Mouse (Mus musculus) left cerebral cortex, postnatal 14 days (tissue): Measurements from ENCODE around the gene Abcg4. TPM values are rescaled to one million over a fixed set of nuclear protein-coding genes. Genes with fewer than 3 reads are reported as not detected.
"Not testable (repeated sequence)": the region's sequence is repeated elsewhere in the genome, so short reads cannot be mapped to it uniquely, and the experiment has no call there.

Experiments
- DNase-seq, 2 experiments: peaks; one replicate each; pipeline ENCODE4 v3.0.0; 2021 to 2022; ENCODE audit warnings: low spot score in 2 of 2, mixed read lengths in 1 of 2
- intact Hi-C: fragments of 180-260 bp; cut with DNase I; formaldehyde crosslinking; loops from one replicate; pipeline ENCODE4 v1.15.1; 2025
- long read RNA-seq, 2 experiments: library from polyadenylated mRNA; stranded (forward); transcript quantifications; one replicate each; pipeline ENCODE4 v2.0.0; 2021
- total RNA-seq, 2 experiments: library from RNA; stranded (reverse); gene quantifications; 2 replicates each; pipeline ENCODE4 v1.2.3; 2021

The Abcg4 gene
- 10 to 100 TPM; 62.2 to 67.9 TPM for total RNA-seq
- long read RNA-seq, experiment 1, transcript Abcg4-201 (14 exons, 3,476 nt): minor isoform, 6 of 57 reads
- long read RNA-seq, experiment 1, transcript Abcg4-208 (15 exons, 3,999 nt): major isoform, 25 of 57 reads
- long read RNA-seq, experiment 1, partial matches to known transcripts: 13 of 57 reads
- long read RNA-seq, experiment 1, other reads (novel, unspliced or antisense): 11 of 57 reads
- long read RNA-seq, experiment 2, transcript Abcg4-208 (15 exons, 3,999 nt): major isoform, 22 of 48 reads
- long read RNA-seq, experiment 2, partial matches to known transcripts: 10 of 48 reads
- long read RNA-seq, experiment 2, other reads (novel, unspliced or antisense): 13 of 48 reads

GRCm38 (mm10) chr9:44288076-44288958, at the start of gene Abcg4:
Gene Abcg4, minus strand, starts transcription at chr9:44288615.
- intact Hi-C loops: no loop called here
- DNase-seq: peak in 1 of 2 experiments; percentile 47

- DNase-seq: no peak
- intact Hi-C loops: no loop called here
Measured at GRCm38 (mm10) chr9:44337436-44338169, 49.2 kb upstream of the Abcg4 start.

GRCm38 (mm10) chr9:44336964-44337363, 48.5 kb upstream of the Abcg4 start:
- intact Hi-C loops: no loop called here
- DNase-seq: no peak

- DNase-seq, intact Hi-C loops: not testable (repeated sequence)
Measured at GRCm38 (mm10) chr9:44336513-44336912, 48.1 kb upstream of the Abcg4 start.

GRCm38 (mm10) chr9:44336093-44336406, 47.6 kb upstream of the Abcg4 start:
- intact Hi-C loops: no loop called here
- no peak for DNase-seq

- intact Hi-C loops: no loop called here
- DNase-seq: peak in 1 of 2 experiments; percentile 24
Measured at GRCm38 (mm10) chr9:44335331-44336092, 47.1 kb upstream of the Abcg4 start.

GRCm38 (mm10) chr9:44334396-44335330, 46.2 kb upstream of the Abcg4 start, which contains the start of gene H2afx:
Gene H2afx, plus strand, starts transcription at chr9:44334694.
- peak; percentile 99 for DNase-seq
- intact Hi-C loops: no loop called here

GRCm38 (mm10) chr9:44332918-44333638, 44.7 kb upstream of the Abcg4 start:
- no peak for DNase-seq
- intact Hi-C loops: no loop called here

- no peak for DNase-seq
- intact Hi-C loops: no loop called here
Measured at GRCm38 (mm10) chr9:44330736-44331135, 42.3 kb upstream of the Abcg4 start.

- DNase-seq: no peak
- intact Hi-C loops: no loop called here
Measured at GRCm38 (mm10) chr9:44327926-44328325, 39.5 kb upstream of the Abcg4 start.

GRCm38 (mm10) chr9:44327064-44327711, 38.8 kb upstream of the Abcg4 start:
- no peak for DNase-seq
- intact Hi-C loops: no loop called here

GRCm38 (mm10) chr9:44326371-44327063, 38.1 kb upstream of the Abcg4 start:
- intact Hi-C loops: no loop called here
- peak; percentile 85 to 87 for DNase-seq

GRCm38 (mm10) chr9:44325768-44326370, 37.5 kb upstream of the Abcg4 start, which contains the start of gene Dpagt1:
Gene Dpagt1, plus strand, starts transcription at chr9:44326019.
- intact Hi-C loops: no loop called here

GRCm38 (mm10) chr9:44325032-44325767, 36.8 kb upstream of the Abcg4 start:
- not testable (repeated sequence) for DNase-seq

More at GRCm38 (mm10) chr9:44325768-44326370, 37.5 kb upstream of the Abcg4 start, which contains the start of gene Dpagt1:
- peak in 1 of 2 experiments; percentile 83 for DNase-seq

GRCm38 (mm10) chr9:44324147-44324546, 35.7 kb upstream of the Abcg4 start:
- intact Hi-C loops: no loop called here
- DNase-seq: no peak

More at GRCm38 (mm10) chr9:44325032-44325767, 36.8 kb upstream of the Abcg4 start:
- intact Hi-C loops: not testable (repeated sequence)
